In genomic region chr2:44306137-44306536, GRCm38 (mm10) we compare ENCODE assay signal across 12 mouse cellular contexts.
A peak's percentile ranks its signal among the peaks of the same experiment; 100 is the strongest.
DNase-seq lines count a peak whose midpoint lies in the region; ATAC-seq and TF ChIP-seq lines count a peak whose summit lies in the region.
"Had no signal": no experiment of that assay in that cellular context is flagged by ENCODE, and none has a peak within 500 bp of the region (broad histone marks: within the 10 kb centered on the region; RNA-seq: fewer than 3 reads in every experiment).

No protein-coding gene starts in this region.

- in situ Hi-C loops in Patski (cut with MboI; ENCODE audit: low pct_unique_long_range_greater_than_20kb) = no loop called here

- no peaks in the 10 kb centered on the region for H3K4me1 ChIP-seq in lung, postnatal 0 days (ENCODE audit: insufficient read depth, low read depth, low read length)
- no peaks in the 10 kb centered on the region for H3K4me1 ChIP-seq in stomach, postnatal 0 days (replicated peaks; ENCODE audit: control insufficient read depth, insufficient read depth)
- H3K4me1 ChIP-seq: heart, embryonic 15.5 days had no signal

- H3K9ac ChIP-seq in lung, postnatal 0 days (replicated peaks; ENCODE audit: low read depth) = no peak overlapping the region
- no peak overlapping the region for H3K9ac ChIP-seq in stomach, postnatal 0 days (ENCODE audit: low read length)
- H3K9ac ChIP-seq: heart, embryonic 15.5 days had no signal

- peak; percentile 41 for TF ChIP-seq CTCF in gastrocnemius, adult 2 months (IDR thresholded peaks at IDR 0.05)
- TF ChIP-seq CTCF in lung, postnatal 0 days (IDR thresholded peaks at IDR 0.05) = peak; percentile 38
- TF ChIP-seq CTCF in Patski (IDR thresholded peaks at IDR 0.05) = peak; percentile 45
- TF ChIP-seq CTCF in stomach, postnatal 0 days (IDR thresholded peaks at IDR 0.05; ENCODE audit: low read depth) = peak; percentile 43

- DNase-seq in gastrocnemius, adult 2 months = no peak
- no peak for DNase-seq in gastrocnemius, postnatal 25 days
- DNase-seq in lung, postnatal 0 days (ENCODE audit: low spot score) = no peak
- DNase-seq in lung, postnatal 4 days = no peak
- no peak for DNase-seq in Patski (ENCODE audit: low read depth, low spot score)
- DNase-seq in stomach, postnatal 0 days (ENCODE audit: low spot score) = no peak
- DNase-seq in right cerebral cortex, postnatal 4 days = no peak
- DNase-seq: lung, postnatal 10 days; thymus, adult 2 months had no signal

- H3K9me3 ChIP-seq in lung, postnatal 0 days (ENCODE audit: low read length) = no peaks in the 10 kb centered on the region
- no peaks in the 10 kb centered on the region for H3K9me3 ChIP-seq in stomach, postnatal 0 days (ENCODE audit: control insufficient read depth, low read length)
- H3K9me3 ChIP-seq: G1E; heart, embryonic 15.5 days had no signal

- ATAC-seq in lung, postnatal 0 days = no peak
- no peak for ATAC-seq in Patski
- no peak for ATAC-seq in stomach, postnatal 0 days (ENCODE audit: low FRiP score, low TSS enrichment)
- ATAC-seq: intestine, embryonic 16.5 days had no signal

- H3K27me3 ChIP-seq in lung, postnatal 0 days (replicated peaks; ENCODE audit: insufficient read depth, low read length) = no peaks in the 10 kb centered on the region
- peaks cover 10% of the 10 kb centered on the region for H3K27me3 ChIP-seq in Patski
- H3K27me3 ChIP-seq in stomach, postnatal 0 days (ENCODE audit: control insufficient read depth, insufficient read depth, low read length) = no peaks in the 10 kb centered on the region
- H3K27me3 ChIP-seq: heart, embryonic 15.5 days had no signal

- H3K4me2 ChIP-seq in lung, postnatal 0 days (replicated peaks; ENCODE audit: low read depth, low read length) = no peak overlapping the region
- H3K4me2 ChIP-seq in stomach, postnatal 0 days (replicated peaks; ENCODE audit: low read depth) = no peak overlapping the region
- H3K4me2 ChIP-seq: heart, embryonic 15.5 days had no signal

- intact Hi-C loops in gastrocnemius, adult 2 months (cut with DNase I) = no loop called here

- CTCF ChIA-PET in Patski (lab: Charles Lee) = no interaction called here

- 54% methylated on average over 2 of the region's 2 CpGs for WGBS in lung, postnatal 0 days
- WGBS in stomach, postnatal 0 days = 57% methylated on average over 2 of the region's 2 CpGs

- POLR2A ChIA-PET in Patski (lab: Charles Lee) = no interaction called here

- H3K4me3 ChIP-seq in gastrocnemius, adult 2 months = no peak overlapping the region
- H3K4me3 ChIP-seq in lung, postnatal 0 days (ENCODE audit: low read depth, low read length) = no peak overlapping the region
- no peak overlapping the region for H3K4me3 ChIP-seq in stomach, postnatal 0 days (ENCODE audit: low read depth, low read length)
- H3K4me3 ChIP-seq: heart, embryonic 15.5 days had no signal

- H3K27ac ChIP-seq in gastrocnemius, adult 2 months = no peak overlapping the region
- H3K27ac ChIP-seq in lung, postnatal 0 days (ENCODE audit: low read length) = no peak overlapping the region
- no peak overlapping the region for H3K27ac ChIP-seq in stomach, postnatal 0 days (replicated peaks)
- H3K27ac ChIP-seq: heart, embryonic 15.5 days had no signal

- H3K36me3 ChIP-seq in lung, postnatal 0 days (ENCODE audit: insufficient read depth, low read length) = no peaks in the 10 kb centered on the region
- no peaks in the 10 kb centered on the region for H3K36me3 ChIP-seq in stomach, postnatal 0 days (ENCODE audit: control insufficient read depth, insufficient read depth, low read length)
- H3K36me3 ChIP-seq: G1E; heart, embryonic 15.5 days had no signal

- no peak for TF ChIP-seq EP300 in lung, postnatal 0 days (IDR thresholded peaks at IDR 0.05)
- TF ChIP-seq EP300 in stomach, postnatal 0 days (optimal IDR thresholded peaks at IDR 0.05) = no peak
